ENCODE assay signal across 9 mouse cellular contexts in genomic region chr6:113427397-113427796, GRCm38 (mm10). TPM values are rescaled to one million over a fixed set of nuclear protein-coding genes. Genes with fewer than 3 reads are reported as not detected.
A peak's percentile ranks its signal among the peaks of the same experiment; 100 is the strongest.
DNase-seq lines count a peak whose midpoint lies in the region; ATAC-seq lines count a peak whose summit lies in the region.
"Had no signal": no experiment of that assay in that cellular context is flagged by ENCODE, and none has a peak within 500 bp of the region (broad histone marks: within the 10 kb centered on the region; RNA-seq: fewer than 3 reads in every experiment).

No protein-coding gene starts in this region.

- H3K4me1 ChIP-seq in midbrain, embryonic 10.5 days, result no peaks in the 10 kb centered on the region
- no peaks in the 10 kb centered on the region for H3K4me1 ChIP-seq in midbrain, embryonic 15.5 days
- H3K4me1 ChIP-seq in embryonic facial prominence, embryonic 10.5 days, result 0 out of 2 replicates have a peak, but pooled peaks cover 2% of the 10 kb centered on the region

- no peak for ATAC-seq in midbrain, embryonic 15.5 days (replicated peaks)
- ATAC-seq in megakaryocyte, adult 5-6 weeks (ENCODE audit: poor library complexity, severe bottlenecking), result peak; percentile 84
- ATAC-seq: Patski had no signal

- 64% methylated on average over 3 of the region's 3 CpGs for WGBS in midbrain, embryonic 10.5 days
- 59% methylated on average over 3 of the region's 3 CpGs for WGBS in midbrain, embryonic 15.5 days
- WGBS in embryonic facial prominence, embryonic 10.5 days, result 61% methylated on average over 3 of the region's 3 CpGs

- no peak overlapping the region for H3K4me3 ChIP-seq in midbrain, embryonic 10.5 days
- H3K4me3 ChIP-seq in midbrain, embryonic 15.5 days, result no peak overlapping the region
- H3K4me3 ChIP-seq in embryonic facial prominence, embryonic 10.5 days, result no peak overlapping the region

- no peak overlapping the region for H3K27ac ChIP-seq in midbrain, embryonic 10.5 days (replicated peaks)
- H3K27ac ChIP-seq in midbrain, embryonic 15.5 days, result no peak overlapping the region
- no peak overlapping the region for H3K27ac ChIP-seq in embryonic facial prominence, embryonic 10.5 days (replicated peaks)

- peaks cover 3% of the 10 kb centered on the region; the same call in 1 of the 2 replicates for H3K9me3 ChIP-seq in midbrain, embryonic 10.5 days (replicated peaks)
- H3K9me3 ChIP-seq in midbrain, embryonic 15.5 days, result no peaks in the 10 kb centered on the region
- no peaks in the 10 kb centered on the region for H3K9me3 ChIP-seq in embryonic facial prominence, embryonic 10.5 days

- DNase-seq in adrenal gland, postnatal 25 days, result peak; percentile 22
- no peak for DNase-seq in adrenal gland, adult 8-10 months
- DNase-seq in midbrain, embryonic 10.5 days (ENCODE audit: low spot score), result peak; percentile 52
- peak; percentile 59 for DNase-seq in embryonic facial prominence, embryonic 10.5 days (ENCODE audit: low spot score)
- DNase-seq in frontal cortex, postnatal 14 days (ENCODE audit: low spot score in 2 of 2), result no peak
- DNase-seq in urinary bladder, postnatal 4 days (ENCODE audit: low spot score in 2 of 2), result no peak

- no peak overlapping the region for H3K4me2 ChIP-seq in midbrain, embryonic 15.5 days

- H3K9ac ChIP-seq in midbrain, embryonic 15.5 days, result no peak overlapping the region

- no peaks in the 10 kb centered on the region for H3K27me3 ChIP-seq in midbrain, embryonic 10.5 days (ENCODE audit: low read depth, poor library complexity, severe bottlenecking)
- no peaks in the 10 kb centered on the region for H3K27me3 ChIP-seq in midbrain, embryonic 15.5 days (replicated peaks)
- no peaks in the 10 kb centered on the region for H3K27me3 ChIP-seq in embryonic facial prominence, embryonic 10.5 days (replicated peaks; ENCODE audit: low read depth, poor library complexity, severe bottlenecking)
- H3K27me3 ChIP-seq: Patski had no signal

- no peaks in the 10 kb centered on the region for H3K36me3 ChIP-seq in midbrain, embryonic 10.5 days
- no peaks in the 10 kb centered on the region for H3K36me3 ChIP-seq in midbrain, embryonic 15.5 days (replicated peaks)
- H3K36me3 ChIP-seq in embryonic facial prominence, embryonic 10.5 days (replicated peaks), result no peaks in the 10 kb centered on the region

RNA-seq across cellular contexts. Expression of gene Cidec, which starts 8.2 kb away (rescaled TPM):
- total RNA-seq in adrenal gland, postnatal 25 days (2021), result 153 and 182 TPM in 2 replicates
- 100 to 1,000 TPM; 185 to 405 (median 283) TPM for total RNA-seq in adrenal gland, adult 8-10 months (2022)
- polyA plus RNA-seq in midbrain, embryonic 10.5 days (2016; fragmentation: Nextera tagmentation; extraction: Ambion mirVana), result not detected in 2 replicates
- not detected in 2 replicates for polyA plus RNA-seq in midbrain, embryonic 15.5 days (2015; fragmentation: Nextera tagmentation; extraction: Ambion mirVana)
- polyA plus RNA-seq in embryonic facial prominence, embryonic 10.5 days (2016; fragmentation: Nextera tagmentation; extraction: Ambion mirVana), result not detected in 2 replicates
- total RNA-seq in megakaryocyte, adult 5-6 weeks (2015), result not detected in 2 replicates
- not detected in 2 replicates for total RNA-seq in megakaryocyte, adult 5-6 weeks (2017)
- polyA plus RNA-seq: Patski had no signal

RNA-seq across cellular contexts. Expression of gene Rpusd3, which starts 8.3 kb away (rescaled TPM):
- 7.6 and 8.1 TPM in 2 replicates for total RNA-seq in adrenal gland, postnatal 25 days (2021)
- total RNA-seq in adrenal gland, adult 8-10 months (2022), result 10 to 100 TPM in 3 of 4 experiments, 1 to 10 TPM in 1; 7.6 to 13.8 (median 11.6) TPM
- polyA plus RNA-seq in midbrain, embryonic 10.5 days (2016; fragmentation: Nextera tagmentation; extraction: Ambion mirVana), result 36.3 and 43.4 TPM in 2 replicates
- polyA plus RNA-seq in midbrain, embryonic 15.5 days (2015; fragmentation: Nextera tagmentation; extraction: Ambion mirVana), result 19.0 and 21.2 TPM in 2 replicates
- 34.6 and 34.8 TPM in 2 replicates for polyA plus RNA-seq in embryonic facial prominence, embryonic 10.5 days (2016; fragmentation: Nextera tagmentation; extraction: Ambion mirVana)
- total RNA-seq in megakaryocyte, adult 5-6 weeks (2015), result 2.5 and 6.2 TPM in 2 replicates
- 2.5 and 3.0 TPM in 2 replicates for total RNA-seq in megakaryocyte, adult 5-6 weeks (2017)

RNA-seq across cellular contexts. Expression of gene Jagn1, which starts 15.0 kb away (rescaled TPM):
- 47.5 and 55.0 TPM in 2 replicates for total RNA-seq in adrenal gland, postnatal 25 days (2021)
- 10 to 100 TPM; 40.6 to 52.5 (median 46.4) TPM for total RNA-seq in adrenal gland, adult 8-10 months (2022)
- polyA plus RNA-seq in midbrain, embryonic 10.5 days (2016; fragmentation: Nextera tagmentation; extraction: Ambion mirVana), result 90.0 and 93.5 TPM in 2 replicates
- 94.9 and 101 TPM in 2 replicates for polyA plus RNA-seq in midbrain, embryonic 15.5 days (2015; fragmentation: Nextera tagmentation; extraction: Ambion mirVana)
- 87.2 and 88.8 TPM in 2 replicates for polyA plus RNA-seq in embryonic facial prominence, embryonic 10.5 days (2016; fragmentation: Nextera tagmentation; extraction: Ambion mirVana)
- 34.2 and 43.6 TPM in 2 replicates for total RNA-seq in megakaryocyte, adult 5-6 weeks (2015)
- total RNA-seq in megakaryocyte, adult 5-6 weeks (2017), result 11.0 and 12.7 TPM in 2 replicates

RNA-seq across cellular contexts. Expression of gene Il17re, which starts 30.9 kb away (rescaled TPM):
- total RNA-seq in adrenal gland, postnatal 25 days (2021), result 0.76 and 1.5 TPM in 2 replicates
- total RNA-seq in adrenal gland, adult 8-10 months (2022), result 1 to 10 TPM in 3 of 4 experiments, under 1 TPM in 1; 0.74 to 1.9 (median 1.1) TPM
- 1.1 and 1.4 TPM in 2 replicates for polyA plus RNA-seq in midbrain, embryonic 10.5 days (2016; fragmentation: Nextera tagmentation; extraction: Ambion mirVana)
- polyA plus RNA-seq in midbrain, embryonic 15.5 days (2015; fragmentation: Nextera tagmentation; extraction: Ambion mirVana), result 0.08 and 0.41 TPM in 2 replicates
- 3.7 and 4.0 TPM in 2 replicates for polyA plus RNA-seq in embryonic facial prominence, embryonic 10.5 days (2016; fragmentation: Nextera tagmentation; extraction: Ambion mirVana)
- not detected in 2 replicates for total RNA-seq in megakaryocyte, adult 5-6 weeks (2015)
- total RNA-seq in megakaryocyte, adult 5-6 weeks (2017), result not detected in 2 replicates

RNA-seq across cellular contexts. Expression of gene Ttll3, which starts 38.3 kb away (rescaled TPM):
- 3.9 and 4.5 TPM in 2 replicates for total RNA-seq in adrenal gland, postnatal 25 days (2021)
- 1 to 10 TPM; 2.6 to 7.4 (median 3.9) TPM for total RNA-seq in adrenal gland, adult 8-10 months (2022)
- polyA plus RNA-seq in midbrain, embryonic 10.5 days (2016; fragmentation: Nextera tagmentation; extraction: Ambion mirVana), result 5.9 and 6.7 TPM in 2 replicates
- polyA plus RNA-seq in midbrain, embryonic 15.5 days (2015; fragmentation: Nextera tagmentation; extraction: Ambion mirVana), result 15.1 TPM in 2 replicates
- 2.8 and 3.7 TPM in 2 replicates for polyA plus RNA-seq in embryonic facial prominence, embryonic 10.5 days (2016; fragmentation: Nextera tagmentation; extraction: Ambion mirVana)
- total RNA-seq in megakaryocyte, adult 5-6 weeks (2015), result 6.2 and 7.2 TPM in 2 replicates
- 7.7 and 9.9 TPM in 2 replicates for total RNA-seq in megakaryocyte, adult 5-6 weeks (2017)

Comparison
In these comparisons a context has a peak if more than half of its experiments do, and no peak if none do; other contexts are left out.
1. DNase-seq: peak in adrenal gland, postnatal 25 days (single experiment), midbrain, embryonic 10.5 days (single experiment) and embryonic facial prominence, embryonic 10.5 days (single experiment); none in adrenal gland, adult 8-10 months (single experiment), frontal cortex, postnatal 14 days (0 of 2) and urinary bladder, postnatal 4 days (0 of 2).
2. RNA of gene Cidec, which starts 8.2 kb away (total RNA-seq): 185 to 405 TPM in adrenal gland, adult 8-10 months and 153 to 182 TPM in adrenal gland, postnatal 25 days; not detected in megakaryocyte, adult 5-6 weeks; every median in the first group is over 100 times any median in the second.